Comparison of ENCODE assay signal across 8 mouse cellular contexts in the genomic region with DNA sequence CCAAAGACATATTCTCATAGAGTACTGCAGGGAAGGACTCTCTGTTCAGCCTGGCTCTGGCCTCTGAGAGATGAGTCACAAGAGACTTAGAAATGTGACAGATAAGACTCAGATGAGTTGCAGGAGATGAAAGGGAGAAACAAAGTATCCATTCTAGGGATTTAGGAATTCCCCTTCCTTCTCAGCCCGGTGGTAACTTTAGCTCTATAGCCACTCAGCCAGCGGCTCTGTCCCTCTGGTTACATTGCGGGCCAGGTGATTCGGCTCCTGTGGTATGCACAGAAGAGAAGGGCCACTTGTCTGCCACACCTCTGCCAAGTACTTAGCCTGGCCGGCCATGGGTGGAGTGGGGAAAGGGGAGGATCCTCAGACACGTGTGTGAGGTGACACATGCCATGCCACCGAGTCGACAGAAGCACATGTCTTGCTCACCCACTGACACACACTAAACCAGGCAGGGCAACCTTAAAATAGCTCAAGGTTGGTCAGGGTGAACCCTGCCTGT. TPM values are rescaled to one million over a fixed set of nuclear protein-coding genes. Genes with fewer than 3 reads are reported as not detected.
A peak's percentile ranks its signal among the peaks of the same experiment; 100 is the strongest.
DNase-seq lines count a peak whose midpoint lies in the region; TF ChIP-seq lines count a peak whose summit lies in the region.

No protein-coding gene starts in this region.

- intact Hi-C loops in left cerebral cortex, adult 2 months (cut with DNase I): loop anchor here (2.0 kb wide), 1 partner anchor 14 kb away; no protein-coding TSS in a partner anchor
- intact Hi-C loops in left cerebral cortex, postnatal 14 days (cut with DNase I): loop anchor here (2.0 kb wide), 1 partner anchor 14 kb away; no protein-coding TSS in a partner anchor

- DNase-seq in left cerebral cortex, adult 2 months (ENCODE audit: extremely low spot score in 1 of 2, low spot score in 2 of 2): peak; percentile 36 to 47
- no peak for DNase-seq in left cerebral cortex, postnatal 14 days (ENCODE audit: low spot score in 2 of 2)
- DNase-seq in adrenal gland, postnatal 10 days: peak; percentile 76
- DNase-seq in heart, adult 8-10 months (ENCODE audit: low spot score): peak; percentile 89
- DNase-seq in kidney, postnatal 14 days: peak; percentile 60
- DNase-seq in thymus, postnatal 14 days: no peak
- no peak for DNase-seq in thymus, postnatal 0 days (ENCODE audit: low spot score)

- WGBS in olfactory bulb, adult 2 months: 12% methylated on average over 8 of the region's 8 CpGs

- peaks cover 57% of the 10 kb centered on the region for H3K4me1 ChIP-seq in olfactory bulb, adult 2 months (ENCODE audit: control insufficient read depth, insufficient read depth, low read length)

- TF ChIP-seq CTCF in left cerebral cortex, adult 2 months (IDR thresholded peaks at IDR 0.05): no peak
- no peak for TF ChIP-seq CTCF in olfactory bulb, adult 2 months (IDR thresholded peaks at IDR 0.05; ENCODE audit: insufficient read depth, low read depth, low read length)

- TF ChIP-seq POLR2A in olfactory bulb, adult 2 months (IDR thresholded peaks at IDR 0.05; ENCODE audit: insufficient read depth, low read depth, low read length): no peak

- peak overlapping the region; percentile 87 for H3K4me3 ChIP-seq in left cerebral cortex, adult 2 months
- peak overlapping the region; percentile 64 for H3K4me3 ChIP-seq in olfactory bulb, adult 2 months (ENCODE audit: insufficient read depth, low read depth, low read length)

- H3K27ac ChIP-seq in left cerebral cortex, adult 2 months: peak overlapping the region; percentile 100
- peak overlapping the region; percentile 81 for H3K27ac ChIP-seq in olfactory bulb, adult 2 months (ENCODE audit: insufficient read depth, low read depth, low read length)

RNA-seq across cellular contexts. Expression of a gene that starts 2.4 kb away (rescaled TPM):
- total RNA-seq in left cerebral cortex, adult 2 months (2021): 100 to 1,000 TPM in 1 of 2 experiments, 10 to 100 TPM in 1; 91.9 to 153 TPM
- total RNA-seq in left cerebral cortex, postnatal 14 days (2021): 10 to 100 TPM; 82.0 to 85.4 TPM
- 10 to 100 TPM; 15.1 to 59.6 TPM for total RNA-seq in adrenal gland, postnatal 10 days (2021)
- 100 to 1,000 TPM in 2 of 4 experiments, 10 to 100 TPM in 2; 81.4 to 121 (median 101) TPM for total RNA-seq in heart, adult 8-10 months (2022)
- not detected in 2 replicates for polyA plus RNA-seq in olfactory bulb, adult 2 months (2012; ENCODE audit: insufficient read depth, insufficient read length, low replicate concordance, missing spikeins)
- polyA plus RNA-seq in thymus, postnatal 0 days (2015; fragmentation: Nextera tagmentation; extraction: Ambion mirVana): 2.6 and 3.0 TPM in 2 replicates

RNA-seq across cellular contexts. Expression of a gene that starts 22.6 kb away (rescaled TPM):
- 100 to 1,000 TPM; 178 to 192 TPM for total RNA-seq in left cerebral cortex, adult 2 months (2021)
- total RNA-seq in left cerebral cortex, postnatal 14 days (2021): 100 to 1,000 TPM; 168 to 170 TPM
- 10 to 100 TPM; 79.4 to 88.6 TPM for total RNA-seq in adrenal gland, postnatal 10 days (2021)
- total RNA-seq in heart, adult 8-10 months (2022): 10 to 100 TPM; 72.1 to 84.3 (median 78.7) TPM
- polyA plus RNA-seq in olfactory bulb, adult 2 months (2012; ENCODE audit: insufficient read depth, insufficient read length, low replicate concordance, missing spikeins): 206 and 252 TPM in 2 replicates
- 14.4 and 20.4 TPM in 2 replicates for polyA plus RNA-seq in thymus, postnatal 0 days (2015; fragmentation: Nextera tagmentation; extraction: Ambion mirVana)

RNA-seq across cellular contexts. Expression of a gene that starts 32.0 kb away (rescaled TPM):
- 10 to 100 TPM; 53.0 to 57.6 TPM for total RNA-seq in left cerebral cortex, adult 2 months (2021)
- total RNA-seq in left cerebral cortex, postnatal 14 days (2021): 10 to 100 TPM; 53.1 to 54.6 TPM
- total RNA-seq in adrenal gland, postnatal 10 days (2021): 10 to 100 TPM; 31.9 to 35.7 TPM
- 10 to 100 TPM; 16.0 to 20.9 (median 17.8) TPM for total RNA-seq in heart, adult 8-10 months (2022)
- polyA plus RNA-seq in olfactory bulb, adult 2 months (2012; ENCODE audit: insufficient read depth, insufficient read length, low replicate concordance, missing spikeins): not detected in 2 replicates
- 21.8 and 23.8 TPM in 2 replicates for polyA plus RNA-seq in thymus, postnatal 0 days (2015; fragmentation: Nextera tagmentation; extraction: Ambion mirVana)

RNA-seq across cellular contexts. Expression of a gene that starts 32.3 kb away (rescaled TPM):
- total RNA-seq in left cerebral cortex, adult 2 months (2021): 100 to 1,000 TPM; 730 to 768 TPM
- 1,000 to 10,000 TPM in 1 of 2 experiments, 100 to 1,000 TPM in 1; 962 to 1,004 TPM for total RNA-seq in left cerebral cortex, postnatal 14 days (2021)
- total RNA-seq in adrenal gland, postnatal 10 days (2021): 100 to 1,000 TPM; 135 to 184 TPM
- total RNA-seq in heart, adult 8-10 months (2022): 10 to 100 TPM; 92.5 to 98.4 (median 95.1) TPM
- polyA plus RNA-seq in olfactory bulb, adult 2 months (2012; ENCODE audit: insufficient read depth, insufficient read length, low replicate concordance, missing spikeins): 251 and 495 TPM in 2 replicates
- polyA plus RNA-seq in thymus, postnatal 0 days (2015; fragmentation: Nextera tagmentation; extraction: Ambion mirVana): 7.3 and 9.1 TPM in 2 replicates

RNA-seq across cellular contexts. Expression of a gene that starts 43.5 kb away (rescaled TPM):
- 100 to 1,000 TPM; 126 to 134 TPM for total RNA-seq in left cerebral cortex, adult 2 months (2021)
- 100 to 1,000 TPM in 1 of 2 experiments, 10 to 100 TPM in 1; 96.3 to 114 TPM for total RNA-seq in left cerebral cortex, postnatal 14 days (2021)
- 10 to 100 TPM; 40.4 to 58.0 TPM for total RNA-seq in adrenal gland, postnatal 10 days (2021)
- 10 to 100 TPM; 44.4 to 49.9 (median 46.8) TPM for total RNA-seq in heart, adult 8-10 months (2022)
- polyA plus RNA-seq in olfactory bulb, adult 2 months (2012; ENCODE audit: insufficient read depth, insufficient read length, low replicate concordance, missing spikeins): not detected in 2 replicates
- polyA plus RNA-seq in thymus, postnatal 0 days (2015; fragmentation: Nextera tagmentation; extraction: Ambion mirVana): 48.3 and 48.5 TPM in 2 replicates

Comparison
In these comparisons a context has a peak if more than half of its experiments do, and no peak if none do; other contexts are left out.
1. DNase-seq: peak in left cerebral cortex, adult 2 months (2 of 2), adrenal gland, postnatal 10 days (single experiment), heart, adult 8-10 months (single experiment) and kidney, postnatal 14 days (single experiment); none in left cerebral cortex, postnatal 14 days (0 of 2), thymus, postnatal 14 days (single experiment) and thymus, postnatal 0 days (single experiment).